Mouse (Mus musculus): ENCODE measurements around the gene Tpst2. TPM values are rescaled to one million over a fixed set of nuclear protein-coding genes. Genes with fewer than 3 reads are reported as not detected.
A peak's percentile ranks its signal among the peaks of the same experiment; 100 is the strongest.

Gene Tpst2
- polyA plus RNA-seq, 1 experiment = 25.8 TPM

DNA sequence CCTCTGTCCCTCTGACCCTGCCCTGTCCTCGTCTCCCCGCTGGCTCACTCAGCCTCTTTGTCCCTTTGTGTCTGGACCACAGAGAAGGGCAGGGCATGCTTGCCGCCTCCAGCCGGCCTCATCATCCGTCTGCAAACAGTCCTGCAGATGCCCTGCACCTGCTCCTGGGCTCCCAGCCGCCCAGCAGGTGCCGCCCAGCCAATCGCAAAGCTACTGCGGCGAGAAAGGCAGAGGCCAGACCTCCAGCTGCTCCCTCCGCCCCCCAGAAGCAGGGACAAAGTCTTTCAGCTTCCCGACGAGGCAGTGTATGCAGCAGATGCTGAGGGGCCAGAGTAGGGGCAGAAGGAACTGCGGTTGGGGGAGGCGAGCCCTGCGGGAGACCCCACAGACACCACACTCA lies 39.1 kb upstream of the Tpst2 start:
- H3K27ac ChIP-seq (ENCODE audit: insufficient read depth, low read length) = no peak overlapping the region
- H3K4me1 ChIP-seq (ENCODE audit: control insufficient read depth, insufficient read depth, low read length) = no peaks in the 10 kb centered on the region
- no peaks in the 10 kb centered on the region for H3K9me3 ChIP-seq (replicated peaks; ENCODE audit: control insufficient read depth, insufficient read depth, low read length, poor library complexity, severe bottlenecking)
- peak overlapping the region; percentile 8; the same call in 1 of the 2 replicates for H3K9ac ChIP-seq (ENCODE audit: low read depth, poor library complexity, severe bottlenecking)
- no peaks in the 10 kb centered on the region for H3K36me3 ChIP-seq (ENCODE audit: control insufficient read depth, insufficient read depth, low read length, poor library complexity, severe bottlenecking)
- TF ChIP-seq EP300 (IDR thresholded peaks at IDR 0.05; ENCODE audit: insufficient read depth, low read depth, low read length) = no peak
- no peak for TF ChIP-seq POLR2A (IDR thresholded peaks at IDR 0.05; ENCODE audit: insufficient read depth, low read length)
- no peak for TF ChIP-seq CTCF (IDR thresholded peaks at IDR 0.05; ENCODE audit: low read depth, low read length)
- H3K27me3 ChIP-seq (ENCODE audit: control insufficient read depth, insufficient read depth, low read length, poor library complexity, severe bottlenecking) = no peaks in the 10 kb centered on the region
- H3K4me3 ChIP-seq (ENCODE audit: low read depth, low read length) = peak overlapping the region; percentile 49

- no peak overlapping the region for H3K27ac ChIP-seq (ENCODE audit: insufficient read depth, low read length)
- H3K36me3 ChIP-seq (ENCODE audit: control insufficient read depth, insufficient read depth, low read length, poor library complexity, severe bottlenecking) = no peaks in the 10 kb centered on the region
- H3K9ac ChIP-seq (ENCODE audit: low read depth, poor library complexity, severe bottlenecking) = no peak overlapping the region
- no peaks in the 10 kb centered on the region for H3K4me1 ChIP-seq (ENCODE audit: control insufficient read depth, insufficient read depth, low read length)
- no peaks in the 10 kb centered on the region for H3K27me3 ChIP-seq (ENCODE audit: control insufficient read depth, insufficient read depth, low read length, poor library complexity, severe bottlenecking)
- H3K4me3 ChIP-seq (ENCODE audit: low read depth, low read length) = no peak overlapping the region
- no peaks in the 10 kb centered on the region for H3K9me3 ChIP-seq (replicated peaks; ENCODE audit: control insufficient read depth, insufficient read depth, low read length, poor library complexity, severe bottlenecking)
- TF ChIP-seq CTCF (IDR thresholded peaks at IDR 0.05; ENCODE audit: low read depth, low read length) = no peak
- TF ChIP-seq POLR2A (IDR thresholded peaks at IDR 0.05; ENCODE audit: insufficient read depth, low read length) = no peak
- TF ChIP-seq EP300 (IDR thresholded peaks at IDR 0.05; ENCODE audit: insufficient read depth, low read depth, low read length) = no peak
These were observed 38.5 kb upstream of the Tpst2 start for GRCm38 (mm10) chr5:112237866-112238570.

DNA sequence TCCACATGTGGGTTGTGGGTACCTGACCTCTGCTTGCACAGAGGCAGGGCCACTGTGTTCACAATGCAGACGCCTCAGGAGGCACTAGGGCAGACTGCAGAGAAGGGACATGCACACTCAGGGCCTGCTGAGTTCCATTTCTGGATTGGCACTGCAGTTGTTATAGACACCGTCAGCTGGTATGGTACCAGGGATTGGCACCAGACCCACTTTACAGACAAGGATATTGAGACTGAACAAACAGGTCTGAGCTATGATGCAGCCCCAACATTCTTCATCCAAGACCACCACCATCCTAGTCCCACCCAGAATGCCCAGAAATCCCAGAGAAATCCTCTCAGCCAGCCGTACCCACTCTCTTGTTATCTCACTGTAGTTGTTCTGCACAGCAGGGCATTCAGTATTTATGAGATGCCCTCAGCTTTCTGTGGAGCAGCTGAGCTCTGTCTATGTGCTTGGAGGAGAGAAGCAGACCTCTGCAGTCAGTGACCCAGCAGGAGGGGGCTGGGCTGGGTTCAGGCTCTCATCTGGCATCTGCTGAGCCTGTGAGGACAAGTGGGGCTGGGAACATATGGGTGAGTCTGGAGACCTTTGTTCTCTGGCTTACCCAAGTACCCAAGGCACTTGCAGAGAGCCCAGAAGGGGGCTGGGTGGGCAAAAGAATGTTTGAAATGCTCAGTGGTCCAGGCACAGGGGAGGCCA lies 37.6 kb upstream of the Tpst2 start:
- Histone ChIP-seq H3K27ac (ENCODE audit: insufficient read depth, low read length) (no peak overlapping the region), H3K36me3 (ENCODE audit: control insufficient read depth, insufficient read depth, low read length, poor library complexity, severe bottlenecking) (no peaks in the 10 kb centered on the region), H3K9ac (ENCODE audit: low read depth, poor library complexity, severe bottlenecking) (no peak overlapping the region), H3K9me3 (replicated peaks; ENCODE audit: control insufficient read depth, insufficient read depth, low read length, poor library complexity, severe bottlenecking) (no peaks in the 10 kb centered on the region), H3K4me1 (ENCODE audit: control insufficient read depth, insufficient read depth, low read length) (no peaks in the 10 kb centered on the region), H3K4me3 (ENCODE audit: low read depth, low read length) (no peak overlapping the region), H3K27me3 (ENCODE audit: control insufficient read depth, insufficient read depth, low read length, poor library complexity, severe bottlenecking) (no peaks in the 10 kb centered on the region)
- TF ChIP-seq POLR2A (IDR thresholded peaks at IDR 0.05; ENCODE audit: insufficient read depth, low read length) = no peak
- TF ChIP-seq CTCF (IDR thresholded peaks at IDR 0.05; ENCODE audit: low read depth, low read length) = no peak
- TF ChIP-seq EP300 (IDR thresholded peaks at IDR 0.05; ENCODE audit: insufficient read depth, low read depth, low read length) = no peak

- Histone ChIP-seq H3K4me3 (ENCODE audit: low read depth, low read length) (no peak overlapping the region), H3K9me3 (replicated peaks; ENCODE audit: control insufficient read depth, insufficient read depth, low read length, poor library complexity, severe bottlenecking) (no peaks in the 10 kb centered on the region), H3K27ac (ENCODE audit: insufficient read depth, low read length) (no peak overlapping the region), H3K27me3 (ENCODE audit: control insufficient read depth, insufficient read depth, low read length, poor library complexity, severe bottlenecking) (no peaks in the 10 kb centered on the region), H3K4me1 (ENCODE audit: control insufficient read depth, insufficient read depth, low read length) (no peaks in the 10 kb centered on the region), H3K9ac (ENCODE audit: low read depth, poor library complexity, severe bottlenecking) (no peak overlapping the region), H3K36me3 (ENCODE audit: control insufficient read depth, insufficient read depth, low read length, poor library complexity, severe bottlenecking) (no peaks in the 10 kb centered on the region)
- peak; percentile 96 for TF ChIP-seq CTCF (IDR thresholded peaks at IDR 0.05; ENCODE audit: low read depth, low read length)
- TF ChIP-seq POLR2A (IDR thresholded peaks at IDR 0.05; ENCODE audit: insufficient read depth, low read length) = no peak
These were observed 35.7 kb upstream of the Tpst2 start for GRCm38 (mm10) chr5:112240761-112241160.

DNA sequence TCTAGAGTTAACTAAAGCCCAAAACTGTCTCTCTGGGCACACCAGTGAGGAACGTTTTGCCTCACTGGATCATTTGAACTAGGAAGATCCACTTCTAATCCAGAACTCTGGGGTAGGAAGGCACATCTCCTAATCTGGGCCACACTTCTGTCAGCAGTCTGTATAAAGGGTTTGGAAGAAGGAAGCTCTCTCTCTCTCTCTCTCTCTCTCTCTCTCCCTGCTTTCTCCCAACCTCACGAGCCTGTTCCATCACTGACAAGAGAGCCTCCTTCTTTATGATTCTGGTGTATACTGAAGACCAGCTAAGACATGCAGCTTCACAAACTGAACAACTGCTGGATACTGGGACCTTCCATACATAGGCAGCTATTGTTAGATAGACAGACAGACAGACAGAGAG lies 34.6 kb upstream of the Tpst2 start:
- no peaks in the 10 kb centered on the region for H3K36me3 ChIP-seq (ENCODE audit: control insufficient read depth, insufficient read depth, low read length, poor library complexity, severe bottlenecking)
- no peaks in the 10 kb centered on the region for H3K4me1 ChIP-seq (ENCODE audit: control insufficient read depth, insufficient read depth, low read length)
- no peak for TF ChIP-seq POLR2A (IDR thresholded peaks at IDR 0.05; ENCODE audit: insufficient read depth, low read length)
- TF ChIP-seq EP300 (IDR thresholded peaks at IDR 0.05; ENCODE audit: insufficient read depth, low read depth, low read length) = no peak
- no peak for TF ChIP-seq CTCF (IDR thresholded peaks at IDR 0.05; ENCODE audit: low read depth, low read length)
- no peaks in the 10 kb centered on the region for H3K27me3 ChIP-seq (ENCODE audit: control insufficient read depth, insufficient read depth, low read length, poor library complexity, severe bottlenecking)
- H3K9ac ChIP-seq (ENCODE audit: low read depth, poor library complexity, severe bottlenecking) = no peak overlapping the region
- H3K9me3 ChIP-seq (replicated peaks; ENCODE audit: control insufficient read depth, insufficient read depth, low read length, poor library complexity, severe bottlenecking) = no peaks in the 10 kb centered on the region
- no peak overlapping the region for H3K4me3 ChIP-seq (ENCODE audit: low read depth, low read length)
- no peak overlapping the region for H3K27ac ChIP-seq (ENCODE audit: insufficient read depth, low read length)

GRCm38 (mm10) chr5:112242361-112242778 lies 34.1 kb upstream of the Tpst2 start:
- H3K27me3 ChIP-seq (ENCODE audit: control insufficient read depth, insufficient read depth, low read length, poor library complexity, severe bottlenecking) = no peaks in the 10 kb centered on the region
- no peaks in the 10 kb centered on the region for H3K36me3 ChIP-seq (ENCODE audit: control insufficient read depth, insufficient read depth, low read length, poor library complexity, severe bottlenecking)
- no peak overlapping the region for H3K27ac ChIP-seq (ENCODE audit: insufficient read depth, low read length)
- TF ChIP-seq EP300 (IDR thresholded peaks at IDR 0.05; ENCODE audit: insufficient read depth, low read depth, low read length) (no peak), CTCF (IDR thresholded peaks at IDR 0.05; ENCODE audit: low read depth, low read length) (no peak), POLR2A (IDR thresholded peaks at IDR 0.05; ENCODE audit: insufficient read depth, low read length) (no peak)
- no peaks in the 10 kb centered on the region for H3K4me1 ChIP-seq (ENCODE audit: control insufficient read depth, insufficient read depth, low read length)
- H3K9ac ChIP-seq (ENCODE audit: low read depth, poor library complexity, severe bottlenecking) = no peak overlapping the region
- H3K4me3 ChIP-seq (ENCODE audit: low read depth, low read length) = no peak overlapping the region
- no peaks in the 10 kb centered on the region for H3K9me3 ChIP-seq (replicated peaks; ENCODE audit: control insufficient read depth, insufficient read depth, low read length, poor library complexity, severe bottlenecking)

Data from ES-Bruce4 (cell line).